Mouse (Mus musculus): ENCODE data around the gene Adck1. TPM values are rescaled to one million over a fixed set of nuclear protein-coding genes. Genes with fewer than 3 reads are reported as not detected.

The Adck1 gene
- polyA plus RNA-seq, 1 experiment from 2014 or later = 12.5 TPM

Other genes starting within 250 kb of the Adck1 start
- gene Gm10436, start 178.4 kb upstream of the Adck1 start, polyA plus RNA-seq (2014; fragmentation: Nextera tagmentation; extraction: Ambion mirVana) = not detected in 2 replicates
- gene Gm8332, start 110.5 kb upstream of the Adck1 start, polyA plus RNA-seq (2014; fragmentation: Nextera tagmentation; extraction: Ambion mirVana) = not detected in 2 replicates
- not detected in 2 replicates for gene Gm5662, start 86.1 kb upstream of the Adck1 start, polyA plus RNA-seq (2014; fragmentation: Nextera tagmentation; extraction: Ambion mirVana)
- not detected in 2 replicates for gene Gm5039, start 36.5 kb upstream of the Adck1 start, polyA plus RNA-seq (2014; fragmentation: Nextera tagmentation; extraction: Ambion mirVana)

Measured in embryonic facial prominence, embryonic 11.5 days (tissue).